Mouse (Mus musculus) splenic B cell, adult 2 months (primary cell): ENCODE data around the gene Gnb2.

ENCODE experiments used
- DNase-seq: peaks from one replicate; pipeline ENCODE4 v3.0.0-alpha.2; 2011; ENCODE audit warnings: low read depth, low spot score
- H3K27me3 ChIP-seq: 2 replicates; pipeline ENCODE4 v1.6.1; 2012; ENCODE audit warnings: mild to moderate bottlenecking, low read length, moderate library complexity, mixed read lengths; ENCODE audit not compliant: control insufficient read depth, poor library complexity, insufficient read depth, severe bottlenecking
- H3K36me3 ChIP-seq: 2 replicates; pipeline ENCODE4 v1.6.1; 2012; ENCODE audit warnings: mild to moderate bottlenecking, low read length, moderate library complexity, mixed read lengths; ENCODE audit not compliant: control insufficient read depth, poor library complexity, insufficient read depth, severe bottlenecking

Gnb2 gene

DNA sequence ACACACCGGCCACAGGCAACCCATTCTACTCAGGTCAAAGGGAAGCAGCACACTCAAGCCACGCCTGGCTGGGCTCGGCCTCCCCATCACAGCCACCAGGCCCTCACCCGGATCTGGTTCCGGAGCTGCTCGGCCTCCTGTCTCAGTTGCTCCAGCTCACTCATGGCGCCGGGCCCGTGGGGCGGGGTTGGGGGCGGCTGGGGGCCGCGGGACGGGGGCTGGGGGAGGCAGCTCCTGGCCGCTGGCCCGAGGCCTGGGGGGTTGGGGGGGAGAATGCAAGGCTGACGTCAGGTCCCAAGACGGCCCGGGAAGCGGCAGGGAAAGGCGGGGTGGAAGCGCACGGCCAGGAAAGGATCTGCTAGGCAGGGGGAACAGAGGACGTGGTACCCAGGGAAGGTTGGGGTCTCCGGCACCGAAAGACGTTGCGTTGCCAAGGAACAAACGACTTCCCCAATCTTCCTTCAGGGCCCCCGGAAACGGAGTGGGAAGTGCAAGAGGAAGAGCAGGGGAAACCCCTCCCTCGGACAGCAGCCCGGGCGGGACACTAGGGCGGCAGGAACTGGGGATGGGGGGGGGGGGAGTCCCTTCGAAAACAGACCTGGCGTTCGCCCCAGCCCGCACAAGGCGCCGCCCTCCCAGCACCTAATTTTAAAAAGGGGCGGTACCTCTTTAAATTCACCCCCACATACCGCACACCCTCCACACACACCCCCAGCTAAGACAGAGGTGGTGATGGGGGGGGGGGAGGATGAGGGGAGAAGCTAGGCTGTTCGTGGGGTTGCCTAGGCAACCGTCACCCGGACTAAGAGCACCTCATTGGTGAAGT, 2.5 kb downstream of the Gnb2 start:
- peak; percentile 89 for DNase-seq
- no peaks in the 10 kb centered on the region for H3K27me3 ChIP-seq
- H3K36me3 ChIP-seq = peaks cover 17% of the 10 kb centered on the region

DNA sequence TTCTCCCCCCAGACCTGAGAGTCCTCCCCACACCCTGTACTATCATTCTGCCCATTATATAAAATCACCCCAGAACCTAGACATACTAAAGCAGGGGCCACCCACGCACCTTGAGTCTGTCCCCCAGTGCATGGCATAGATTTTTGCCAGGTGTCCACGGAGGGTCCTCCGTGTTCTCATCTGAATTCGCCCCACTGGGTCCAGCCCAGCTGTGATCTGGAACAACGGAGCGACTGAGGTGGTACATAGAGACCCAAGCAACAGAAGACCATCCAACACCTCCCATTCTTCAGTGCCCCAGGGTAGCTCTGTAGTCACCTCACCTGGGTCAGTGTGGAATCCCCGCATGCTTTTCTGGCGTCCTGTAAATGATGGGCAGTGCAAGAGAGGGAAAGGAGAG, 3.2 kb downstream of the Gnb2 start:
- Histone ChIP-seq H3K27me3 (no peaks in the 10 kb centered on the region), H3K36me3 (peaks cover 17% of the 10 kb centered on the region)
- DNase-seq = no peak

DNA sequence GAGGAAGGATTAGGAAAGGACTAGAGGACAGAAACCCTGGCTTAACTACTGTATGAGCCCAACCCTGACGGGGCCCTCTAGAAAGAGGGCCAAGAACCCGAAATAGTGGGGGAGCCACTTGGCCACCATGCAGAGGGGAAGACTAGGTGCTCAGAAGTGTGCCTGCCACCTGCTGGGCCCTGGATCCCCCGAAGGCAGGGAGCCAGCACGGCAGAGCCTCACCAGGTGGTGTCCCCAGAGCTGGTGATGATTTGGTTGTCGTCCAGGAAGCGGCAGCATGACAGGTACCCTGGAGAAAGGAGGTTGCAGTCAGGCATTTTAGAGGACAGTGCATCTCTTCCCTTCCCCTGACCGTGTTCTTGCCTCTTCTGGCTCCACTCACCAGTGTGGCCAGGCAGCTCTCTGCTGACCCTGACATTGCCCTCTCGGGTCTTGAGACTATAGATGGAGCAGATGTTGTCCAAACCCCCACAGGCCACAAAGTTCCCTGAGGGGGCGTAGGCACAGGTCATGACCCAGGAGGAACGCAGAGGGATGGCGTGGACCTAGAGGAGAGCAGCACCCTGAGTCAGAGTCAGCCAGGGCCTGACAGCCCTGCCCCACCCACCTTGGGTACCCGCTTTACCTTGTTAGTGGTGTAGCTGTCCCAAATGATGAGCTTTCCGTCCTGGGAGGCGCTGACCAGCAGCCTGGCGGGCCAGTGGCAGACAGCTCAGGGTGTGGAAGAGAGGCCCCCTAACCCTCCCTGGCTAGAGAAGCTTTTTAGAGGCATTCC, 3.9 kb downstream of the Gnb2 start:
- Histone ChIP-seq H3K36me3 (peaks cover 18% of the 10 kb centered on the region), H3K27me3 (no peaks in the 10 kb centered on the region)
- DNase-seq = no peak

DNA sequence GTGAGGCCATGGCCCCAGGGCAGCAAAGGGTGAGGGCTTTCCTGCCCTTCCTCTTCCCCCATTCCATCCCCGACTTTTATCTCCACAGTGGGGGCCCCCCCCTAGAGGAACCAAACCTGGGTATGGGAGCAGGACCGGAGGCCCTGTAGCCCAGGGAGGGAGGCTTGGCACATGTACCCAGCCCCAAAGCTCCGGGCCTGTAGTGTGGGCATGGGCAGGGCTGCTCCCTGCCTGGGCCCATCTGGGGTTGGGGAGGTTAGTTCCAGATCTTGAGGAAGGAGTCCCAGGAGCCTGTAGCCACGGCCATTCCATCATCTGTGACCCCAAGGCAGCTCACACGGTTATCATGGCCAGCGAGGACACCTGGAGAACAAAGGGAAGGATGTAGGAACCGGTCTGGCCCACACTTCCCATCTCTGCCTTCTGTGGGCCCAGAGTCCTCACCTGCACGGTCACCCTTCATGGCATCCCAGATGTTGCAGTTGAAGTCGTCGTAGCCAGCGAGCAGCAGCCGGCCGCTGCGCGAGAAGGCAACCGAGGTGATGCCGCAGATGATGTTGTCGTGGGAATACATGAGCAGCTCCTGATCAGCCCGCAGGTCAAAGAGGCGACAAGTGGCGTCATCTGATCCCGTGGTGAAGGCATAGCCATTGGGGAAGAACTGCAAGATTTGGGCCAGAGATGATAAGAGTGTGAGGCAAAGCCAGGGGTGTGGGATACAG, 4.9 kb downstream of the Gnb2 start:
- Histone ChIP-seq H3K36me3 (peaks cover 18% of the 10 kb centered on the region), H3K27me3 (no peaks in the 10 kb centered on the region)
- no peak for DNase-seq

DNA sequence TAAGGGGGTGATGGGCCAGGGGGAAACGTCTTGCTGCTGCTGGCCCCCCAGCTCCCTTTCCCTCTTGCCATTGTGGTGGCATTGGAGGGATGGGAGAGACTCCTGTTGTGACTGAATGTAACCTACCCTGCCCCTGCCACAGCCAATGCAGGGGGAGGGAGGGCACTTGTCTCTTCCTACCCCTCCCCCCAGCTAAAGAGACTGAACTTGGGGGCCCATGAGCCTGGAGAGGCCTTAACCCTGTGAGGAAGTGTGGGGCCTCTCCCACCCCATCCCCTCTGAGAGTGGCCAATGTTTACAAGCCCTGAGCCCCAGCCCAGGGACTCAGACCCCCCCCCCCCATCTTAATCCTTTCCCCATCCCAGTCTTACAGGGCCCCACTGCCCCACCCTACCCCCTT, 5.9 kb downstream of the Gnb2 start:
- DNase-seq = no peak
- Histone ChIP-seq H3K36me3 (peaks cover 18% of the 10 kb centered on the region), H3K27me3 (no peaks in the 10 kb centered on the region)

DNA sequence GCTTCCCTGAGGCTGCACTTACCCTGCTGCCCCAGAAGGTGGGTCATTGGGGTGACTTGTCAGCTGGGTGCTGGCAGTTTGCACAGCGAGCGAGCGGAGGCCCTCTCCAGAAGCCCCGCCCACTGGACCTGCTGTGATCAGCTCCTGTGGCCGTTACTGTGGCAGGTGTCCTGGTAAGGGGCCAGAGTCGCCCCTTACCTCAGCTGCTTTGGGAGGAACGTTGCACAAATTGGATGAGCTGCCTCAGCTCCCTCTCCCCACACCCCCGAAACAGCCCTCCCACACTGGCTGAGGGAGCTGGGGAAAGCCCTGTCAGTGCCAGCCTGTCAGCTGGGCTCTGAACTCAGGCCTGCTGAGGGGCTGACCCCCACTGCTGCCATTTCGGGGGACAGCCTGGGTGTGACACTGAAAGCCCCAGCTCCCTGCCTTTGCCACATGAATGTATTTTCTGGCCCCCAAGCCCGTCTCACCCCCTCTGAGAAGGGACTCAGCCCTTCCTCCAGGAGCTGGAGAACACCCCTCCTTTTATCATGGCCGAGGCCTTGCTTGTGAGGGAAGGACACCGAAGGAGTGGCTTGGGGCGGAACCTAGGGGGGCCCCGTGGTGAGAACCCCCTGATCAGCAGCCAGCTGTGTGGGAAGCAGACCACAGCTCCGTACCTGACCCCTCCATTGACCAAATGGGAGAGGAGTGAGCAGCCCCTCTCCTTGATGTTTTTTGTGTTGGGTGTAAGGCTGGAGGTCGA, 6.9 kb downstream of the Gnb2 start:
- H3K27me3 ChIP-seq = no peaks in the 10 kb centered on the region
- DNase-seq = peak; percentile 40
- peaks cover 24% of the 10 kb centered on the region for H3K36me3 ChIP-seq

DNA sequence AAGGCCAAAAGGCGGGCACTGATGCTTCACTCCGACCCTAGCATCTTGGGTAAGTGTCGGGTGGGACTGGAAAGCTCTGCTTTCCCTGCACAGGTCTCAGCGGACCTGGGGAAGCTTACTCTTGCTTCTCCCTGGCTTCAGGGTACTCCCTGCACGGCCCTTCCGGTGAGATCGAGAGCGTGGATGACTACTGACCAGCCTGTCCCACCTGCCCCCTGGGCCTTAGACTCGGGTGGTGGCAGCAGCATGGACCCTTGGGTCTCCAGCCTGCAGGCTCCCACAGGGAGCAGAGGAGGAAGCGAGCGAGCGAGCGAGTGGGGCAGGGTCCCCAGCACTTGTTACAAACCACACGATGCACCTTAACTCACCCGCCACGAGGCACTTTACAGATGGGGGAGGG, 7.8 kb downstream of the Gnb2 start:
- H3K27me3 ChIP-seq = no peaks in the 10 kb centered on the region
- DNase-seq = no peak
- peaks cover 28% of the 10 kb centered on the region for H3K36me3 ChIP-seq

DNA sequence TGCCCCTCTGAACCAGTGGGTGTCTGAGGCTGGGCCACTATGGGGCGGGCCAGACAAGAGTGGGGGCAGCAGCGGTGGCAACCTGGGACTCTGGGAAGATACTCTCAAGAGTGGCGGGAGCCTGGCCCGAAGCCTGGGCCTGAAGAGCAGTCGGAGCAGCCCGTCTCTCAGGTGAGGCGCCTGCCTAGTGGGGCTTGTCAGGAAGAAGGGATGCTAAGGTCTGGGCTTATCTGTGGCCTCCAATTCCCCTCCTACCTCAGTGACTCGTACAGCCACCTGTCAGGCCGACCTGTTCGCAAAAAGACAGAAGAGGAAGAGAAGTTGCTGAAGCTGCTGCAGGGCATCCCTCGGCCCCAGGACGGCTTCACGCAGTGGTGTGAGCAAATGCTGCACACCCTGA, 8.6 kb downstream of the Gnb2 start:
- Histone ChIP-seq H3K36me3 (peaks cover 25% of the 10 kb centered on the region), H3K27me3 (no peaks in the 10 kb centered on the region)
- no peak for DNase-seq

DNA sequence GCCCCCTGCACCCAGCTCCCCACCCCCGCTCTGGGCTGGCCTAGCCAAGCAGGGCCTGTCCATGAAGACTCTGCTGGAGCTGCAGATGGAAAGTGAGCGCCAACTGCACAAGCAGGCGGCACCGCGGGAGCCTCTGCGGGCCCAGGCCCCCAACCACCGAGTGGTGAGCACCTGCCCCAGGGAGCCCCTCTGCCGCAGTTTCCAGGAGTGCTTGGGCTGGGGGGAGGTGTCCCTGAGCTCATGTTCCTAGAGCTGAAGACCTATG, 9.1 kb downstream of the Gnb2 start:
- no peak for DNase-seq
- H3K36me3 ChIP-seq = peaks cover 28% of the 10 kb centered on the region
- H3K27me3 ChIP-seq = no peaks in the 10 kb centered on the region

DNA sequence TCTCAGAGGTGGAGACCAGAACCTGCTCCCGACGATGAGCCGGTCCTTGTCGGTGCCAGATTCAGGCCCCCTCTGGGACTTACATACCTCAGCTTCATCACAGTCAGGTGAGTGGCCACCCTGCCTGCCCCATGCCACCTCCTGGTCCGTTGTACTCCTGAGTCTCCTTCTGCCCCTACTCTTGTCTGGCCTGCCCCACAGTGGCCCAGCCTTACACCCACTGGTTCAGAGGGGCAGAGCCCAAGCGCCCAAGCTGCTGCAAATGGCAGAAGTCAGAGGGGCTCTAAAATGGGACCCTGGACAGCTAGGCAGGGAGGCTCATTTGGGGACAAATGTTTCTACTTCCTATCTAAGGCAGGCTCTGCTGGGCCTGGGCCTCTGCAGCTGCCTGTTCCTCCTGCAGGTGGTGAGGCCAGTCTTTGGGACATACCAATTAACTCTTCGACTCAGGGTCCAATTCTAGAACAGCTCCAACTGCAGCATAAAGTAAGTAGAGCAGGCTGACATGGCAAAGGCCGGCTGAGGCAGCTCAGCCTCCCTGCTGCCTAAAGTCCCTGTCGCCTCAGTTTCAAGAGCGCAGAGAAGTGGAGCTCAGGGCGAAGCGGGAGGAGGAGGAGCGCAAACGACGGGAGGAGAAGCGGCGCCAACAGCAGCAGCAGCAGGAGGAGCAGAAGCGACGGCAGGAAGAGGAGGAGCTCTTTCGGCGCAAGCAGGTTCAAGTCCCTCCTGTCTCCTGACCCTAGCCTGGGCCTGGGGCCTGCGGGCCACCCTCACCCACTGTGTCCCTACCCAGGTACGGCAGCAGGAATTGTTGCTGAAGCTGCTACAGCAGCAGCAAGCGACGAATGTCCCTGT, 9.7 kb downstream of the Gnb2 start:
- no peak for DNase-seq
- Histone ChIP-seq H3K36me3 (peaks cover 25% of the 10 kb centered on the region), H3K27me3 (no peaks in the 10 kb centered on the region)

DNA sequence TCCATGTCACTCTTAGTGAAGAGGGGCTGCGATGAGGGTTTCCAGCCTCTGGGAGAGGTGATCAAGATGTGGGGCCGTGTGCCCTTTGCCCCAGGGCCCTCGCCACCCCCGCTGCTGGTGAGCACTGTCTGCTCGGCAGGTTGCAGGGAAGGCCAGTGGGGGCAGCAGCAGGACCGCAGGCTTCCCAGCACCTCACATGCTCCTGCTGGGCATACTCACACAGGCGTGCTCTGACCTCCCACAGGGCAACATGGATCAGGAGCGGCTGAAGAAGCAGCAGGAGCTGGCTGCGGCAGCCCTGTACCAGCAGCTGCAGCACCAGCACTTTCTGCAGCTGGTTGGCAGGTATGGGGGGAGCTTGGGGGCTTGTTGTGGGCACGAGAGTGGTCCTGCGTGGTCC, 10.6 kb downstream of the Gnb2 start:
- DNase-seq = no peak
- Histone ChIP-seq H3K36me3 (peaks cover 22% of the 10 kb centered on the region), H3K27me3 (no peaks in the 10 kb centered on the region)

DNA sequence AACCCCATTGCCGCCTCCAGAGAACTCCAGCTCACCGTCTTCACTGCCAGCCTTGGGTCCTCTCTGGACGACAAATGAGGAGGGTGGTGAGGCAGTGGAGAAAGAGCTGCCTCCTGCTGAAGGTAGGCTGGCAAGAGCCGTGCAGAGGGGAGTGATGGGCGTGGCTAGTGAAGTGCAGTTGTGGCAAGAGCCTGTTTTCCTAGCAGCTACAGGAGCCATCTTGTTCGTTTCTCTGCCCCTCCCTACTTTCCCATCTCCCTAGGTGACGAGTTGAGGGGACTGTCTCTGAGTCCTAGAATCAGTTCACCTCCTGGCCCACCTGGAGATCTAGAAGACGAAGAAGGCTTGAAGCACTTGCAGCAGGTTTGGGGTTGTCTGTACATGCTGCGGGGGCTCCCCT, 11.4 kb downstream of the Gnb2 start:
- DNase-seq = no peak
- Histone ChIP-seq H3K27me3 (no peaks in the 10 kb centered on the region), H3K36me3 (peaks cover 18% of the 10 kb centered on the region)

DNA sequence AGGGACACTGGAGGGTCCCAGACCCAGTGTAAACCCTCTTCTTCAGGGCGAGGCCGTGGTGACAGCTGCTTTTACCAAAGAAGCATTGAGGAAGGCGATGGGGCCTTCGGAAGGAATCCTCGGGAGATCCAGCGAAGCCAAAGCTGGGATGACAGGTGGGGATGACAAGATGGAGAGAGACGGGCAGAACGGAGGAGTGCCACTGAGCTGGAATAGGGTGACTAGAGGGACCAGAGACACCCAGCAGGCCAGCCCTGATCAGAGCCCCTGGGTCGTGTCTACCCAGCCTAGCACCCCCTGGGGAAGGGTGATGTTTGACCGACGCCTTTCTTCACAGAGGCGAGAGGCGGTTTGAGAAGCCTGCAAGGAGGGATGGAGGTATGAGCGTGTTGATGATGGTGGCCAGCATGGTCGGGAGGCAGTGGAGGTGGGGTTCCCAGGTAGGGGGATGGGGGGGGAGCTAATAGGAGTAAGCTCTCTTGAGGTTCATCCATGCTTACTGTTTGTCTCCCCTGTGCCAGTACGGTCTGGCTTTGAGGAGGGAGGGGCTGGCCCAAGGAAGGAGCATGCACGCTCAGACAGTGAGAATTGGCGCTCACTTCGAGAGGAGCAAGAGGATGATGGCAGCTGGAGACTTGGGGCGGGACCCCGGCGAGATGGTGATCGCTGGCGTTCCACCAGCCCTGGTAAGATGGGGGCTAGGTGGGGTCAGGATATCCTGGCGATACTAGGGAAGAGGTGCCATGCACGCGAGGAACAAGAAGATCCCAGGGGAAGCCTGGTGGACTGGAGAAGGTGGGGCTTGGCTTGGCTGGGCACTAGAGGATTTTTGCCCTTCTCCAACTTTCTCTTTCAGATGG, 13.4 kb downstream of the Gnb2 start:
- no peaks in the 10 kb centered on the region for H3K27me3 ChIP-seq
- H3K36me3 ChIP-seq = peaks cover 13% of the 10 kb centered on the region
- DNase-seq = no peak
